Mouse (Mus musculus) granulocyte monocyte progenitor cell, adult 5-6 weeks (primary cell): ENCODE results near the gene Kbtbd12. TPM values are rescaled to one million over a fixed set of nuclear protein-coding genes. Genes with fewer than 3 reads are reported as not detected.
A peak's percentile ranks its signal among the peaks of the same experiment; 100 is the strongest.

Experiments used
- ATAC-seq: replicated peaks from 2 replicates; pipeline ENCODE4 v1.8.0; 2016; ENCODE audit warnings: mild to moderate bottlenecking, moderate TSS enrichment, inconsistent platforms; ENCODE audit not compliant: poor library complexity, severe bottlenecking
- total RNA-seq, 2 experiments: library from RNA; stranded (forward) in 1 of 2; stranded (reverse) in 1 of 2; fragments of 200-712, 200-1000 nt in 1 of 2; fragments of >200 nt in 1 of 2; fragmentation: Nextera tagmentation in 1 of 2; gene quantifications; 2 replicates each; pipeline ENCODE4 v1.2.3; 2014 to 2017

Kbtbd12 gene
- total RNA-seq, 2 experiments from 2014 or later = 0.05 TPM; not detected in 1

- ATAC-seq = no peak
Observed at GRCm38 (mm10) chr6:88514546-88514945, 123.2 kb downstream of the Kbtbd12 start.

GRCm38 (mm10) chr6:88513984-88514383 is 123.8 kb downstream of the Kbtbd12 start:
- ATAC-seq = no peak

DNA sequence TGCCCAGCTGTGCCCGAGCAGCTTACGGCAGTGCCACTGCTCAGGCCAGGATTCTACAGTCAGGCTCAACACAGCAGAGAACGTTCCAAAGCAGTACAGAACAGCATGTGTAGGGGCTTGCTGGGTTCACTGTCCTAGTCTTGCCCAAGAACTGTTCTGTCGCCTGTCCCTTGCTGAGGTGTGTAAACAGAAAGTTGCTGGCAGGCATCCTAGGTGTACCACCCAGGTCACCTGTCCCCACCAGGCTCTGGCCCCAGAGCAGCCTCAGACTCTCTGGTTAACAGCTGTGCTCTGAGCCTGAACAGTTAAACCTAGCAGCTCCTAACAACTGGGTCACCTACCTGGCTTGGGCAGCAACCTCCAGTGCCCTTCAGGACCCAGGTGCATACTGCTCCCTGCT is 134.7 kb downstream of the Kbtbd12 start:
- ATAC-seq = no peak

- ATAC-seq = no peak
Observed at GRCm38 (mm10) chr6:88502030-88502970, 135.4 kb downstream of the Kbtbd12 start.

DNA sequence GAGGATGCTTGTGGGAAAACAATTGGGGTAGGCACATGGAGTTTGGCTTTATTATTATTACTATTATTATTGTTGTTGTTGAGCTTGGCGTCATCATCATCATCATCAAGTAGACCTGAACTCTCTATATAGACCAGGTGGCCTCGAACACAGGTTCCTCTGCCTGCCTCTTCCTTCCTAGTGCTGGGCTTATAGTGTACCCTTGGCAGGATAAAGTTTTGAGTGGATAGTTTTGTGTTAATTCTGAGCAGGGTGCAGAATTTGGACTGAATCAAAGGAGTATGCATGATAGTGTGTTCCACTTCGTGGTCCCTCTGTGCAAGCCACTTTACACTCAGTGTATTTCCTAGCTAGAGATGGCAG is 137.4 kb downstream of the Kbtbd12 start:
- ATAC-seq = no peak

- ATAC-seq = peak; percentile 52
Observed at GRCm38 (mm10) chr6:88499481-88500404, 138.0 kb downstream of the Kbtbd12 start.

Other genes starting within 250 kb of the Kbtbd12 start
- 29.5 and 42.8 TPM in 2 replicates for gene Eefsec, start 191.4 kb downstream of the Kbtbd12 start, total RNA-seq (2014; fragmentation: Nextera tagmentation)
- 13.1 and 15.8 TPM in 2 replicates for gene Eefsec, start 191.4 kb downstream of the Kbtbd12 start, total RNA-seq (2017)
- gene Ruvbl1, start 172.5 kb downstream of the Kbtbd12 start, total RNA-seq (2014; fragmentation: Nextera tagmentation) = 78.4 and 93.5 TPM in 2 replicates
- 159 and 180 TPM in 2 replicates for gene Ruvbl1, start 172.5 kb downstream of the Kbtbd12 start, total RNA-seq (2017)
- 221 and 234 TPM in 2 replicates for gene Sec61a1, start 119.0 kb downstream of the Kbtbd12 start, total RNA-seq (2014; fragmentation: Nextera tagmentation)
- gene Sec61a1, start 119.0 kb downstream of the Kbtbd12 start, total RNA-seq (2017) = 228 and 244 TPM in 2 replicates
- 0.99 TPM in 1 of 2 replicates, not detected in the other for gene Mgll, start 86.5 kb upstream of the Kbtbd12 start, total RNA-seq (2014; fragmentation: Nextera tagmentation)
- gene Mgll, start 86.5 kb upstream of the Kbtbd12 start, total RNA-seq (2017) = 0.26 and 2.0 TPM in 2 replicates
- gene Abtb1, start 204.0 kb upstream of the Kbtbd12 start, total RNA-seq (2014; fragmentation: Nextera tagmentation) = 19.7 and 21.6 TPM in 2 replicates
- 22.3 and 35.6 TPM in 2 replicates for gene Abtb1, start 204.0 kb upstream of the Kbtbd12 start, total RNA-seq (2017)
- not detected in 2 replicates for gene Podxl2, start 237.1 kb upstream of the Kbtbd12 start, total RNA-seq (2014; fragmentation: Nextera tagmentation)
- not detected in 2 replicates for gene Podxl2, start 237.1 kb upstream of the Kbtbd12 start, total RNA-seq (2017)